ENCODE assay signal across 17 mouse cellular contexts in the genomic region with DNA sequence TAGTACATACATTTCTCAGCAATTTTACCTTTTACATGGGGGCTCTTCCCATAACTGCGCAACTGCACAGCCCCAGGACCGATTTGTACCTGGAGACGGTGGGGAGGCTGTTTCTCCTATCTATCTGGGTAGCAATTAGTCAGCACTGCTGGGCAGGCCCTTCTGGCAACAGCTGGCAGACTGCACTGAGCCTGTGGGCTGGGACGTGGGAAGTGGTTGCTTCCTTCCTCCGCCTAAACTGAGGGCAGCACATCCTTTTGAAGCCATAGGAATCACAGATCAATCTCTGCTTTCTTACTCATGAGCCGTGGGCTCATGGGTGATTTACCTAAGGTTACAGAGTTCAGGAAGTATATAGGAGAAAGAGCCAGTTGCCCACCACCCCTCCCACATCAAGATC. TPM values are rescaled to one million over a fixed set of nuclear protein-coding genes. Genes with fewer than 3 reads are reported as not detected.
"Had no signal": no experiment of that assay in that cellular context is flagged by ENCODE, and none has a peak within 500 bp of the region (broad histone marks: within the 10 kb centered on the region; RNA-seq: fewer than 3 reads in every experiment).

No protein-coding gene starts in this region.

- H3K9ac ChIP-seq: kidney, embryonic 15.5 days; liver, embryonic 15.5 days; lung, embryonic 15.5 days; midbrain, embryonic 15.5 days; neural tube, embryonic 12.5 days had no signal

- H3K27me3 ChIP-seq: kidney, embryonic 15.5 days; liver, embryonic 15.5 days; lung, embryonic 15.5 days; midbrain, embryonic 15.5 days; neural tube, embryonic 12.5 days had no signal

- H3K9me3 ChIP-seq: kidney, embryonic 15.5 days; limb, embryonic 10.5 days; liver, embryonic 15.5 days; lung, embryonic 15.5 days; midbrain, embryonic 10.5 days; midbrain, embryonic 15.5 days; neural tube, embryonic 12.5 days had no signal

- ATAC-seq: intestine, embryonic 16.5 days; midbrain, embryonic 15.5 days had no signal

- H3K27ac ChIP-seq: kidney, embryonic 15.5 days; limb, embryonic 10.5 days; liver, embryonic 15.5 days; lung, embryonic 15.5 days; midbrain, embryonic 10.5 days; midbrain, embryonic 15.5 days; neural tube, embryonic 12.5 days had no signal

- H3K4me1 ChIP-seq: kidney, embryonic 15.5 days; limb, embryonic 10.5 days; liver, embryonic 15.5 days; lung, embryonic 15.5 days; midbrain, embryonic 10.5 days; midbrain, embryonic 15.5 days; neural tube, embryonic 12.5 days had no signal

- H3K4me3 ChIP-seq: kidney, embryonic 15.5 days; limb, embryonic 10.5 days; liver, embryonic 15.5 days; lung, embryonic 15.5 days; midbrain, embryonic 10.5 days; midbrain, embryonic 15.5 days; neural tube, embryonic 12.5 days had no signal

- H3K4me2 ChIP-seq: kidney, embryonic 15.5 days; liver, embryonic 11.5 days; liver, embryonic 15.5 days; lung, embryonic 15.5 days; midbrain, embryonic 15.5 days; neural tube, embryonic 12.5 days had no signal

- DNase-seq: right cerebral cortex, postnatal 25 days; thymus, adult 2 months; thymus, postnatal 25 days had no signal

RNA-seq across cellular contexts. Expression of gene Cdcp2, which starts 37.9 kb away (rescaled TPM):
- total RNA-seq: left cerebral cortex, postnatal 10 days; megakaryocyte, adult 5-6 weeks; monocyte, adult 5-6 weeks; neutrophil, adult 5-6 weeks had no signal
- polyA plus RNA-seq: intestine, embryonic 16.5 days; kidney, adult 2 months; limb, embryonic 10.5 days; liver, embryonic 11.5 days; liver, embryonic 15.5 days; lung, embryonic 15.5 days; midbrain, embryonic 15.5 days had no signal
